Mouse (Mus musculus): ENCODE results near the gene Nr2f1. TPM values are rescaled to one million over a fixed set of nuclear protein-coding genes. Genes with fewer than 3 reads are reported as not detected.

The Nr2f1 gene
- polyA plus RNA-seq, 1 experiment from 2014 or later: 5.2 TPM

DNA sequence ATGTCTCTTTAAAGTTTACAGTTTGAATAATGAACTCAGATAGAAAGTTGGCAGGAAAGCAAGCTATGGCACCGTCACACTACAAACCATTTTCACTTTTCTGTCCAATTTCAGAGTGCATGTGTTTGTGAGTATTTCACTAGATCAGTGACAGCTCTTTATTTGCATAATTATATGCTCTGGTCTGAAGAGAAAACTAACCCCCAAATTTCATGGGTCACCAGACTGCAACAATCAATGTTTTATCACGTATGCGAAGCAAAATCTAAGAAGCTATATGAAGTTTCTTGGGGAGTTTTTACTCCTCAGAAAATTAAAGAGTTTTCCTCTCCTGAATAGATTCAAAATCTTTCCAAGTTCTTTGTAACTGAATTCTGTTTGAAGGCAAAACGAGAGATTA is 31.4 kb downstream of the Nr2f1 start:
- no peaks in the 10 kb centered on the region for H3K9me3 ChIP-seq (ENCODE audit: control insufficient read depth, low read length)
- ATAC-seq (replicated peaks; ENCODE audit: low FRiP score, low TSS enrichment, low read depth) (no peak), DNase-seq (ENCODE audit: low spot score) (no peak)
- peaks cover 88% of the 10 kb centered on the region for H3K27me3 ChIP-seq (replicated peaks; ENCODE audit: control insufficient read depth, insufficient read depth, low read length)
- H3K4me2 ChIP-seq (ENCODE audit: low read length): no peak overlapping the region
- no peaks in the 10 kb centered on the region for H3K36me3 ChIP-seq (ENCODE audit: control insufficient read depth, insufficient read depth, low read length)
- H3K27ac ChIP-seq (ENCODE audit: low read depth): no peak overlapping the region
- 52% methylated on average over 4 of the region's 4 CpGs for WGBS
- no peaks in the 10 kb centered on the region; the same call in 1 of the 2 replicates for H3K4me1 ChIP-seq (replicated peaks; ENCODE audit: control insufficient read depth, insufficient read depth, low read length)
- H3K9ac ChIP-seq (ENCODE audit: low read length): no peak overlapping the region
- H3K4me3 ChIP-seq (ENCODE audit: low read depth, low read length): no peak overlapping the region

DNA sequence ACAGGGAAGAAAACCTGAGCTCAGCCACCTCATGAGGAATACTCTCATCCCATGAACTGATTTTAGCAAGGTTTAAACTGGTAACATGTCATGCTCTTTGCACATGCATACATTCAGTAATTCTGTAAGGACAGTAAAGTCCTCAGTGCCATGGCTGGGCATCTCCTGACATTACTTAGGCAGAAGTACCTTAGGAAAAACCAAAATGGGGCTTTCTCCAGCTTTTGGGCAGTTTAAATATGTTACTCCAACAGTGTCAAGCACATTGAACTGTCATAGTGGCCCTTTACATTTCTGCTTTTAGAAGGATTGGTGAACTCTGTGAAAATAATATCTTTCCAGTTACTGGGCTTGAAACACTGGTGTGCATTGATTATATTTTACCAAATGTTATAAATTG is 34.6 kb downstream of the Nr2f1 start:
- DNase-seq (ENCODE audit: low spot score) (no peak), ATAC-seq (replicated peaks; ENCODE audit: low FRiP score, low TSS enrichment, low read depth) (no peak)
- Histone ChIP-seq H3K4me1 (replicated peaks; ENCODE audit: control insufficient read depth, insufficient read depth, low read length) (no peaks in the 10 kb centered on the region; the same call in 1 of the 2 replicates), H3K27me3 (replicated peaks; ENCODE audit: control insufficient read depth, insufficient read depth, low read length) (peaks cover 71% of the 10 kb centered on the region), H3K36me3 (ENCODE audit: control insufficient read depth, insufficient read depth, low read length) (no peaks in the 10 kb centered on the region), H3K4me2 (ENCODE audit: low read length) (no peak overlapping the region), H3K9me3 (ENCODE audit: control insufficient read depth, low read length) (no peaks in the 10 kb centered on the region), H3K4me3 (ENCODE audit: low read depth, low read length) (no peak overlapping the region), H3K27ac (ENCODE audit: low read depth) (no peak overlapping the region), H3K9ac (ENCODE audit: low read length) (no peak overlapping the region)

GRCm38 (mm10) chr13:78163087-78163958 is 36.2 kb downstream of the Nr2f1 start:
- Histone ChIP-seq H3K36me3 (ENCODE audit: control insufficient read depth, insufficient read depth, low read length) (no peaks in the 10 kb centered on the region), H3K4me3 (ENCODE audit: low read depth, low read length) (peak overlapping the region; percentile 57), H3K9ac (ENCODE audit: low read length) (peak overlapping the region; percentile 46), H3K4me1 (replicated peaks; ENCODE audit: control insufficient read depth, insufficient read depth, low read length) (no peaks in the 10 kb centered on the region; the same call in 1 of the 2 replicates), H3K4me2 (ENCODE audit: low read length) (peak overlapping the region; percentile 99), H3K9me3 (ENCODE audit: control insufficient read depth, low read length) (no peaks in the 10 kb centered on the region), H3K27ac (ENCODE audit: low read depth) (no peak overlapping the region), H3K27me3 (replicated peaks; ENCODE audit: control insufficient read depth, insufficient read depth, low read length) (peaks cover 55% of the 10 kb centered on the region)
- under 1% methylated on average over 86 of the region's 86 CpGs for WGBS
- peak; percentile 88 for DNase-seq (ENCODE audit: low spot score)
- ATAC-seq (replicated peaks; ENCODE audit: low FRiP score, low TSS enrichment, low read depth): peak; percentile 95

DNA sequence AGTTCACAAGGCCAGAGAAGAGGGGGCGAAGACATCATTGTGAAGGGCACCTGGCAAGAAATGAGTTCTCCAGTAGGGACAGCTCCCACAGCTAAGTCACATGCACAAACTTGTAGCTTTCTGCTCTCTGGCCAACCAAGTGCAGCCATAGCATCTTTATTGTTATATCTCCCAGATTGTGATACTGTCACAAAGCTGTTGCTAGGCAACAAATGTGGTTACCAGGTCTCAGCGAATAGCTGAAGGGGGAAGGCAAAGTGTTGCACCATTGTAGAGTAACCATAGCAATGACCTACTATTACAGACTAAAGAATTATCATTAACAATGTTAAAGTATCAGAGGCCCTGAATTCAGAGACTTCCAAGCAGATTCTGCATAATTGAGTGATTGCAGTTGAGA is 37.4 kb downstream of the Nr2f1 start:
- no peaks in the 10 kb centered on the region for H3K9me3 ChIP-seq (ENCODE audit: control insufficient read depth, low read length)
- no peak overlapping the region for H3K4me2 ChIP-seq (ENCODE audit: low read length)
- H3K9ac ChIP-seq (ENCODE audit: low read length): no peak overlapping the region
- no peak overlapping the region for H3K4me3 ChIP-seq (ENCODE audit: low read depth, low read length)
- 59% methylated on average over 2 of the region's 2 CpGs for WGBS
- H3K36me3 ChIP-seq (ENCODE audit: control insufficient read depth, insufficient read depth, low read length): no peaks in the 10 kb centered on the region
- ATAC-seq (replicated peaks; ENCODE audit: low FRiP score, low TSS enrichment, low read depth) (no peak), DNase-seq (ENCODE audit: low spot score) (no peak)
- H3K4me1 ChIP-seq (replicated peaks; ENCODE audit: control insufficient read depth, insufficient read depth, low read length): no peaks in the 10 kb centered on the region; the same call in 1 of the 2 replicates
- H3K27me3 ChIP-seq (replicated peaks; ENCODE audit: control insufficient read depth, insufficient read depth, low read length): peaks cover 43% of the 10 kb centered on the region
- no peak overlapping the region for H3K27ac ChIP-seq (ENCODE audit: low read depth)

DNA sequence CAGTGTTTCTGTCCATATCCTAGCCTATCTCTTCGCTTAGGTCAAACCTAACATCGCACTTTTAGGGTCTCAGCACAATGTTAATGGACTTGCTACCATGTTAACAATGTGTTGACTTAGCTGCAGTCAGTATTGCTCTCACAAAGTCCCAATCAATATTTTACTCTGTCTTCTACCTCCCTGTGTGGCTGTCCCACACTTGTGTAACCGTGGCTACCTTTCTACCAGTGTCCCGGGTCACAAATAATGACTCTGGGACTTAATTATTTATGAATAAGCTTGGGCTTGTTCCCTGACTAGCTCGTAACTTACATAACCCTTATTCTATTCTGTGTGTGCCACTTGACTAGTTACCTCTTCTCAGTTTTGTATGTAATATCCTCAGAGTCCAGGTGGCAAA is 42.1 kb downstream of the Nr2f1 start:
- H3K4me2 ChIP-seq (ENCODE audit: low read length): no peak overlapping the region
- WGBS: 84% methylated on average over 5 of the region's 5 CpGs
- ATAC-seq (replicated peaks; ENCODE audit: low FRiP score, low TSS enrichment, low read depth) (no peak), DNase-seq (ENCODE audit: low spot score) (no peak)
- H3K9me3 ChIP-seq (ENCODE audit: control insufficient read depth, low read length): no peaks in the 10 kb centered on the region
- 0 out of 2 replicates have a peak, but pooled peaks cover 12% of the 10 kb centered on the region for H3K27me3 ChIP-seq (replicated peaks; ENCODE audit: control insufficient read depth, insufficient read depth, low read length)
- no peak overlapping the region for H3K9ac ChIP-seq (ENCODE audit: low read length)
- H3K27ac ChIP-seq (ENCODE audit: low read depth): no peak overlapping the region
- H3K36me3 ChIP-seq (ENCODE audit: control insufficient read depth, insufficient read depth, low read length): no peaks in the 10 kb centered on the region
- H3K4me3 ChIP-seq (ENCODE audit: low read depth, low read length): no peak overlapping the region
- no peaks in the 10 kb centered on the region for H3K4me1 ChIP-seq (replicated peaks; ENCODE audit: control insufficient read depth, insufficient read depth, low read length)

Other genes with a start within 250 kb of the Nr2f1 start
- 1.3 and 1.6 TPM in 2 replicates for gene Pou5f2, start 174.9 kb downstream of the Nr2f1 start, polyA plus RNA-seq (2014; fragmentation: Nextera tagmentation; extraction: Ambion mirVana)

All from intestine, embryonic 14.5 days (tissue).